ENCODE assay signal across 10 mouse cellular contexts in the genomic region with DNA sequence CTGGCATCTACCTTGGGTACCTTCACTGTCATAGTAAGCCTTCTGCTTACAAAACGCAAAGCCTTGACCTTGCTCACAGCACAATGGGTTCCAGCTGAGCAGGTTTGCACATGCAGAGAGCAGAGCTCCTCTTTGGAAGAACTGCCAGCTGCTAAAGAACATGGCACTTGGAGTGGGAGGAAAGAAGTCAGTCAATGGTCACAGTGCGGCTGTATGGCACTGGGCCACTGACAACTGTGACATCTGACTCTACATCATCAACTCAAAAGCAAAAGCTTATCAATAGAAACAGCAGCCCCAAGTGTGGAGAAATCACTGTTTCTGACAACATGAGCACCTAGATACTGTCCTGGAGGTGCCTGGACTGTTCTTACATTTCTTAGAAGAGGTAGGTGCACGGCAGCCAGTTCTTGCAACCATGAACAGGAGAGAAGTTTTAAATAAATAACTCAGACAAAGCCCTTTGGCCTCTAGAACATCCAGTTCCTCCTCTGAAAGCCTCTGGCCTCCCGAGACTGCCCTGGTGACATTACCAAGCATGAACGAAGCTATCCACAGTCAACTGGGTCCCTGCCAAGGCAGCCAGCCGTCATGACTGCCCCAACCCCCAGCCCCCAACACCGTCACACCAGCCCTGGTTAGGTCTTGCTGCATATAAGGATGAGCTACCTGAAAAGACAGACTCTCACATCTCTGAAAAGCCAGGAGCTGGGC.
DNase-seq lines count a peak whose midpoint lies in the region.
"Had no signal": no experiment of that assay in that cellular context is flagged by ENCODE, and none has a peak within 500 bp of the region (broad histone marks: within the 10 kb centered on the region; RNA-seq: fewer than 3 reads in every experiment).

No protein-coding gene starts in this region.

- DNase-seq in cerebellum, postnatal 14 days, result peak; percentile 32 to 59
- no peak for DNase-seq in cerebellum, adult 8-10 months
- DNase-seq in ovary, postnatal 36 days (ENCODE audit: low spot score), result peak; percentile 24
- DNase-seq in ovary, adult 18-20 months (ENCODE audit: low spot score), result no peak
- DNase-seq in kidney, adult 8-10 months, result peak; percentile 88 to 90
- DNase-seq in testis, postnatal 14 days (ENCODE audit: low spot score), result peak; percentile 47
- DNase-seq in layer of hippocampus, adult 9-10 months (ENCODE audit: low spot score), result no peak
- DNase-seq in urinary bladder, postnatal 4 days (ENCODE audit: low spot score in 2 of 2), result no peak
- DNase-seq: B cell, adult 2 months; thymus, postnatal 36 days had no signal

Comparison
In these comparisons a context has a peak if more than half of its experiments do, and no peak if none do; other contexts are left out.
1. DNase-seq: peak in cerebellum, postnatal 14 days (2 of 2), ovary, postnatal 36 days (single experiment), kidney, adult 8-10 months (2 of 2) and testis, postnatal 14 days (single experiment); none in cerebellum, adult 8-10 months (single experiment), ovary, adult 18-20 months (single experiment), layer of hippocampus, adult 9-10 months (single experiment) and urinary bladder, postnatal 4 days (0 of 2).